Mouse (Mus musculus) stomach, embryonic 14.5 days (tissue): ENCODE results near the gene Foxg1. TPM values are rescaled to one million over a fixed set of nuclear protein-coding genes. Genes with fewer than 3 reads are reported as not detected.

Experiments
- ATAC-seq: fragments of 200-750 bp; cut with Nextera tagmentation; 2 replicates; pipeline ENCODE4 v1.8.0; 2017; ENCODE audit warnings: low read depth, moderate TSS enrichment; ENCODE audit not compliant: insufficient number of reproducible peaks, insufficient read depth, low FRiP score
- H3K27ac ChIP-seq: fragments of 300-500 bp; sonication (generic); 2 replicates; pipeline ENCODE4 v1.5.1; 2014; ENCODE audit warnings: mild to moderate bottlenecking, low read length, moderate library complexity, mixed read lengths
- H3K27me3 ChIP-seq: fragments of 300-500 bp; sonication (generic); 2 replicates; pipeline ENCODE4 v1.6.1; 2014; ENCODE audit warnings: low read length, control low read depth, mixed read lengths; ENCODE audit not compliant: control insufficient read depth, insufficient read depth
- H3K36me3 ChIP-seq: fragments of 300-500 bp; sonication (generic); 2 replicates; pipeline ENCODE4 v1.6.1; 2014; ENCODE audit warnings: mild to moderate bottlenecking, control low read depth, low read length, moderate library complexity, mixed read lengths; ENCODE audit not compliant: control insufficient read depth, insufficient read depth
- H3K4me1 ChIP-seq: fragments of 300-500 bp; sonication (generic); 2 replicates; pipeline ENCODE4 v1.6.1; 2014; ENCODE audit warnings: low read length, control low read depth, mixed read lengths; ENCODE audit not compliant: control insufficient read depth, insufficient read depth
- H3K4me2 ChIP-seq: fragments of 300-500 bp; sonication (generic); replicated peaks from 2 replicates; pipeline ENCODE4 v1.6.1; 2014; ENCODE audit warnings: low read depth, low read length, control low read depth
- H3K4me3 ChIP-seq: fragments of 300-500 bp; sonication (generic); 2 replicates; pipeline ENCODE4 v1.5.1; 2014; ENCODE audit warnings: low read depth, low read length, control low read depth
- H3K9ac ChIP-seq: fragments of 300-500 bp; sonication (generic); replicated peaks from 2 replicates; pipeline ENCODE4 v1.6.1; 2014; ENCODE audit warnings: low read depth, mild to moderate bottlenecking, control low read depth, low read length, moderate library complexity, mixed read lengths
- H3K9me3 ChIP-seq: fragments of 300-500 bp; sonication (generic); 2 replicates; pipeline ENCODE4 v1.6.1; 2016; ENCODE audit warnings: low read depth, low read length, control low read depth; ENCODE audit not compliant: control insufficient read depth
- WGBS: fragments of 180-500 bp; shearing (Covaris S2); extraction: QIAGEN DNeasy Blood & Tissue Kit; methylation state at CpG from one replicate; pipeline ENCODE4 v1.1.7; 2014; 5-methylcytosine and 5-hydroxymethylcytosine counted together
- polyA plus RNA-seq: library from polyadenylated mRNA; unstranded; fragments of >200 nt; fragmentation: Nextera tagmentation; extraction: Ambion mirVana; gene quantifications from 2 replicates; pipeline ENCODE4 v1.2.1, GENCODE M21; 2014

The Foxg1 gene
- polyA plus RNA-seq, 1 experiment from 2014 or later, result not detected

GRCm38 (mm10) chr12:49376318-49376992 is 6.0 kb upstream of the Foxg1 start:
- H3K4me2 ChIP-seq, result no peak overlapping the region
- H3K27ac ChIP-seq, result no peak overlapping the region
- H3K9me3 ChIP-seq, result no peaks in the 10 kb centered on the region
- no peak for ATAC-seq
- H3K36me3 ChIP-seq, result no peaks in the 10 kb centered on the region
- H3K27me3 ChIP-seq, result peaks cover 55% of the 10 kb centered on the region
- WGBS, result 2% methylated on average over 19 of the region's 19 CpGs
- no peak overlapping the region for H3K4me3 ChIP-seq
- H3K9ac ChIP-seq, result no peak overlapping the region
- no peaks in the 10 kb centered on the region for H3K4me1 ChIP-seq

GRCm38 (mm10) chr12:49377281-49377970 is 5.0 kb upstream of the Foxg1 start:
- Histone ChIP-seq H3K4me1 (no peaks in the 10 kb centered on the region), H3K27me3 (peaks cover 62% of the 10 kb centered on the region), H3K9me3 (no peaks in the 10 kb centered on the region), H3K4me3 (no peak overlapping the region), H3K9ac (no peak overlapping the region), H3K36me3 (no peaks in the 10 kb centered on the region), H3K27ac (no peak overlapping the region), H3K4me2 (no peak overlapping the region)
- ATAC-seq, result no peak
- WGBS, result under 1% methylated on average over 15 of the region's 15 CpGs

GRCm38 (mm10) chr12:49378920-49379319 is 3.5 kb upstream of the Foxg1 start:
- WGBS, result 6% methylated on average over 1 of the region's 1 CpGs
- peaks cover 66% of the 10 kb centered on the region for H3K27me3 ChIP-seq
- ATAC-seq, result no peak
- H3K9me3 ChIP-seq, result no peaks in the 10 kb centered on the region
- 0 out of 2 replicates have a peak, but pooled peaks cover 7% of the 10 kb centered on the region for H3K4me1 ChIP-seq
- H3K27ac ChIP-seq, result no peak overlapping the region
- H3K4me3 ChIP-seq, result no peak overlapping the region
- no peak overlapping the region for H3K9ac ChIP-seq
- no peak overlapping the region for H3K4me2 ChIP-seq
- H3K36me3 ChIP-seq, result no peaks in the 10 kb centered on the region

- 4% methylated on average over 11 of the region's 11 CpGs for WGBS
- H3K4me3 ChIP-seq, result no peak overlapping the region
- no peak overlapping the region for H3K4me2 ChIP-seq
- H3K27me3 ChIP-seq, result peaks cover 68% of the 10 kb centered on the region
- no peaks in the 10 kb centered on the region for H3K9me3 ChIP-seq
- H3K36me3 ChIP-seq, result no peaks in the 10 kb centered on the region
- H3K27ac ChIP-seq, result no peak overlapping the region
- 0 out of 2 replicates have a peak, but pooled peaks cover 7% of the 10 kb centered on the region for H3K4me1 ChIP-seq
- no peak for ATAC-seq
- H3K9ac ChIP-seq, result no peak overlapping the region
These were observed 3.0 kb upstream of the Foxg1 start for GRCm38 (mm10) chr12:49379446-49379845.

- peaks cover 75% of the 10 kb centered on the region for H3K27me3 ChIP-seq
- 0 out of 2 replicates have a peak, but pooled peaks cover 7% of the 10 kb centered on the region for H3K4me1 ChIP-seq
- no peak overlapping the region for H3K9ac ChIP-seq
- no peak overlapping the region for H3K4me2 ChIP-seq
- no peak overlapping the region for H3K4me3 ChIP-seq
- WGBS, result 3% methylated on average over 4 of the region's 4 CpGs
- H3K9me3 ChIP-seq, result no peaks in the 10 kb centered on the region
- no peak overlapping the region for H3K27ac ChIP-seq
- H3K36me3 ChIP-seq, result no peaks in the 10 kb centered on the region
- ATAC-seq, result no peak
These were observed 2.0 kb upstream of the Foxg1 start for GRCm38 (mm10) chr12:49380442-49380841.

DNA sequence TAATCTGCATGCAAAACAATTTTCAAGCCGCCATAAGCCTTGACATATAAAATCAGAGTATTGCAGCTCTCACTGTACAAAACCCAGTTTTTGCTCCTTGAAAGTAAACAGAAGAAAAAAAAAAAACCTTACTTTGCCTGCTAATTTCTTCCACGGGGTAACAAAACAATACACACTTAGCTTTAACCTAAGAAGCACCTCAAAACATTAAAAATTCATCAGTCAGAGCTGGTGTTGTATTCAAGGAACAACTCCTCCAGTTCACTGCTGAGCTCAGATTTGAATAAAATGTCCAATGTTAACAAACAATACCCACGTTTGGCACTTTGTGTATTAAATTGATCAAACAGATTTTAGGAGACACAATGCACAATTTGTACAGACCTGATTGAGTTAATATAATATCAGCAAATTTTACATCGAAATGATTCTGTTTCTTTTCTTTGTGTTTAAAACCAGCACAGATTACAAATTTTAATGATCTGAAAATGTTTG is 1.4 kb upstream of the Foxg1 start:
- Histone ChIP-seq H3K4me1 (0 out of 2 replicates have a peak, but pooled peaks cover 7% of the 10 kb centered on the region), H3K27ac (no peak overlapping the region), H3K27me3 (peaks cover 75% of the 10 kb centered on the region), H3K4me3 (no peak overlapping the region), H3K4me2 (no peak overlapping the region), H3K36me3 (no peaks in the 10 kb centered on the region), H3K9ac (no peak overlapping the region), H3K9me3 (no peaks in the 10 kb centered on the region)
- 4% methylated on average over 4 of the region's 4 CpGs for WGBS
- no peak for ATAC-seq

DNA sequence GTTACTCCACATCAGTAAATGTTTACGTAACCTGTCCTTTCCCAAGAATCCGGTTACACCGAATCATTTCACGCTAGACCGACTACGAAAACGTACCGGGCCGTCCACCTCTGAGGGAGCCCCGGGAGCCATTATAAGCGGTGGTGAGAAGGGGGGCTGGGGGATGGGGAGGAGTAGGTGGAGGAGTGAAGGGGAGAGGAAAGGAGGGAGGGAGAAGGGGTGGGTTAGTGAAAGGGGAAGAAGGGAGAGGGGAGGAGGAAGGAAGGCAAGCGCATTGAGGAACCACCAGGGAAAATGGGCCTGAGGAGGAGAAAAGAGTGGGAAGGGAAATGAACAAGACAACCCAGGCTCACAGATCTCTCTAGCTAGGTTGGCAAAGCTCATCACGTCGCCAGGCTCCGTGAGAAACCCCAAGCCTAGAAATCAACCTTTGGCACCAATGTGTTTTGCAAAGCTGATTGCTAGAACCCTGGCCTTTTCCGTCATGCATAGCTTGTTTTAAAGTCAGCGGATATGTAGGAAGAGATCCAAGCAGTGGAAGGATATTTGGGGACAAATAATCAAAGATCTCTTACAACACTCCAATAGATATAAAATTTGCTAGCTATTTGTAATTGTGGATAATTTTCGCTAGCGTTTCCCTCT is 617 bp upstream of the Foxg1 start:
- ATAC-seq, result no peak
- H3K4me3 ChIP-seq, result no peak overlapping the region

DNA sequence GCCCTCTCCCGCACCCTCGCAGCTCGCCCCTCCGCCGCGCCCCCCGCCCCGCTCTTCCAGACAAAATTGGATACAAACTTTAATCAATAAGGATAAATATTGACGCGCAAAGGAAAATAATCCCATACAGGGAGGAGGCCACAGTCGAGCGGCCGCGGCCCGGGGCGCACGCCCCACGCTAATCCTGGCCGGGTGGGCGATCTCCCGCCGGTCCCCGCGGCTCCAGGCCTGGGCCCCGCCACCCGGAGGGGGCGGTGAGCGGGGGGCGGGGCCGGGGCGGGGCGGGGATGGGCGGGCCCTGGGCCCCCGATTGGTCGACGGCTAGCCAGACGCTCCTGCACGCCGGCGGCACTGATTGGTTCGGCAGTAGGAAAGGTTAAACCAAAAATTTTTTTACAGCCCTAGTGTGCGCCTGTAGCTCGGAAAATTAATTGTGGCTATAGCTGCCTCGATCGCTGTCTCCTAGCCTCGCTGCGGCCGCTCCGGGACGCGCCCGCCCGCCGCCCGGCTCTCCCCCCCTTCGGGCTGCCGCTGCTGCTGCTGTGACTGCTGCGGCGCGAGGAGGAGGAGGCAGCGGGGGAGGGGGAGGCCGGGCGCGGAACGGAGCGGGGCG is 1.2 kb downstream of the Foxg1 start:
- Histone ChIP-seq H3K4me2 (peak overlapping the region; percentile 41), H3K4me1 (0 out of 2 replicates have a peak, but pooled peaks cover 7% of the 10 kb centered on the region), H3K9me3 (no peaks in the 10 kb centered on the region), H3K4me3 (peak overlapping the region; percentile 25), H3K9ac (no peak overlapping the region), H3K36me3 (no peaks in the 10 kb centered on the region), H3K27me3 (peaks cover 61% of the 10 kb centered on the region), H3K27ac (no peak overlapping the region)
- ATAC-seq, result peak; percentile 77
- WGBS, result under 1% methylated on average over 46 of the region's 67 CpGs

More for the DNA sequence above, 617 bp upstream of the Foxg1 start:
- 1% methylated on average over 19 of the region's 19 CpGs for WGBS
- Histone ChIP-seq H3K9me3 (no peaks in the 10 kb centered on the region), H3K4me2 (no peak overlapping the region), H3K36me3 (no peaks in the 10 kb centered on the region), H3K9ac (no peak overlapping the region), H3K27me3 (peaks cover 70% of the 10 kb centered on the region), H3K27ac (no peak overlapping the region), H3K4me1 (0 out of 2 replicates have a peak, but pooled peaks cover 7% of the 10 kb centered on the region)
